Mouse (Mus musculus) T-helper 17 cell (primary cell): Measurements from ENCODE around the gene Fam169b.

Experiments used
- in situ Hi-C, 2 experiments: fragments of 300-600 bp; cut with MboI, MseI; formaldehyde crosslinking; loops; 1 replicate in 1 of 2; 2 replicates in 1 of 2; pipeline ENCODE4 v1.15.1; 2025; ENCODE audit warnings: high pct_unique_total_duplicates in 2 of 2

The Fam169b gene

GRCm38 (mm10) chr7:68273515-68273914 lies at the start of gene Fam169b:
TSS of gene Fam169b (plus strand) at chr7:68273839.
- in situ Hi-C loops = no loop called here

DNA sequence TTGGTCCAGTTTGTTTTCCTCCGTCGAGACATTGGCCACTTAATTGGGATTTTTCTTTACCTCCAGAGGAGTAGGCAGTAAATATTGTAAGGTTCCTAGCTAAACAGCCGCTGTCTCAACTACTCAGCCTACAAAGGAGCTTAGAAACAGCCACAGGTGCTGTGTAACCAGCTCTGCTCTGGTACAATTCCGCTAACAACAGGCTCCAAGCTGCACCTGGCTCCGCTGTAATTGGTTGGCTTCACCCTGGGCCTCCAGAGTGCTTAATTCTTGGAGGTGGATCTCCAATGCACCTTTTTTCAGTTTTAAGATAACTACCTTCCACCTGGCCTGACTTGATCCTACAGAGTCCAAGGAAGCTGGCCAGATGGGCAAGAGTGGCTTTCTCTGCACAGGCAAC lies 49.6 kb upstream of the Fam169b start:
- in situ Hi-C loops = no loop called here

DNA sequence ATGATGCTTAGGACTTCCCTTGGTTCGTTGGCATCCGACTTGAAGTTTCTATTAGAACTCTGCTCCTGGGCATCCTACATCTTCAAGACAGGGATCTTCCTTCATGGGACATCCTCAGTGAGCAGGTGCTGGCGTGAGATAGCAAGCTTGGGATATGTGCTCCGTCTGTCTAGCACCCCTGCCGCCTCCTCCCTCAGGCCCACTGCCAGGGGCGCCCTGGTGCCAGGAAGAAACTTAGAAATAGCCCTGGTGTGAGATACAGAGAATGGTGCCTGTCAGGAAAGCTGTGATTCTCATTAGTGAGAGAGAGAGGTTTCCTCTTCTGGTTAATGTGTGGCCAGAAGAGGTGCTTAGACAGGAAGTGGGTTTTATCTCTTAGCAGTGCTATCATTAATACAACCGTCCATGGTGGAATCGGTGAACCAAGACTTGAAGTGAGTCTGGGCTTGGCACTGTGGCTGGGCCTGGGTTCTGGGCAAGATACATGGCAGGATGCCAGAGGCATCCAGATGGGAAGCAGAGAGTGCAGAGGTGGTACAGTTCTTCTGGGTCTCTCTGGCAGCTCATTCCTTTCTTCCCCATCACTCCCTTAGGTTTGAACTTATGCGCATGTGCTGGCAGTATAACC lies 48.1 kb upstream of the Fam169b start:
- in situ Hi-C loops = no loop called here

DNA sequence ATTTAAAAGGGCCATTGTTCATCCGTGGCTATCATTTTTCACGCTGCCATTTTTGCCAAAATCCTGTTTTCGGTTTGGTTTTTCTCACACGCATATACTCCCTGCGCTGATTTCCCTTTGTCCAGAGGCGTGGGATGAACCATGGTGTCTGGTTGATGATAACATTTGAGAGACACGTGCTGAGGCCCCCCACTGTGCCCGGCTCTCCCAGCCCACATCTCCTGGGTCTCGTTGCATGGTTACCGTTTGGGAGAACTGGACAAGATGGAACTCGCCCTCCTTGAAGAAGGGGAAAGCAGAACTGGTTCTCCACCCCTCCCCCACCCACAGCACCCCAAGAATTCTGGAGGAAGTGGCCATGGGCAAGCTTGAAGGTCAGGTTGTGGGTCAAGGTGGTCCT lies 46.6 kb upstream of the Fam169b start:
- in situ Hi-C loops = no loop called here

- in situ Hi-C loops = no loop called here
These were observed 46.0 kb upstream of the Fam169b start for GRCm38 (mm10) chr7:68227621-68228020.

DNA sequence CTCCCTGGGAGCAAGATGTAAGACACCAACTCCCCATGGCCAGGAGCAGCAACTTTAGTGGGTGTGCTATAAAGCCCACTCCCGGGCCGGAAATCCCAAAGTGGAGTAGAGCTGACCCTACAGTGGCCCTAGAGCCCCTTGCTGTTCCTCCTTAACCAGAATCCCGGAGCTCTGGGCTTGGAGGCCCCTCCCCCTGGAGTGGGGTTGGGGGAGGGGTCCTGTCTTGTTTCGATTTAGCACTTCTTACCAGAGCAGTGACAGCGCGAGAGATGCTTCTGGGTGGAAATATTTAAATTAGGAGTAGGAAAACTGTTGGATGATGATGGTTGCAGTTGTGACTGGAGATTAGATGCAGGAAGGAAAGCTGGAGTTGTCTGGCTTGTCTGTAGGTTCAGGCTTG lies 45.1 kb upstream of the Fam169b start:
- in situ Hi-C loops = no loop called here

GRCm38 (mm10) chr7:68230831-68231230 lies 42.8 kb upstream of the Fam169b start:
- in situ Hi-C loops = no loop called here

GRCm38 (mm10) chr7:68232521-68232920 lies 41.1 kb upstream of the Fam169b start:
- in situ Hi-C loops = no loop called here

- in situ Hi-C loops = no loop called here
These were observed 39.9 kb upstream of the Fam169b start for GRCm38 (mm10) chr7:68233619-68234223.

- in situ Hi-C loops = no loop called here
These were observed 36.8 kb upstream of the Fam169b start for GRCm38 (mm10) chr7:68236817-68237216.

DNA sequence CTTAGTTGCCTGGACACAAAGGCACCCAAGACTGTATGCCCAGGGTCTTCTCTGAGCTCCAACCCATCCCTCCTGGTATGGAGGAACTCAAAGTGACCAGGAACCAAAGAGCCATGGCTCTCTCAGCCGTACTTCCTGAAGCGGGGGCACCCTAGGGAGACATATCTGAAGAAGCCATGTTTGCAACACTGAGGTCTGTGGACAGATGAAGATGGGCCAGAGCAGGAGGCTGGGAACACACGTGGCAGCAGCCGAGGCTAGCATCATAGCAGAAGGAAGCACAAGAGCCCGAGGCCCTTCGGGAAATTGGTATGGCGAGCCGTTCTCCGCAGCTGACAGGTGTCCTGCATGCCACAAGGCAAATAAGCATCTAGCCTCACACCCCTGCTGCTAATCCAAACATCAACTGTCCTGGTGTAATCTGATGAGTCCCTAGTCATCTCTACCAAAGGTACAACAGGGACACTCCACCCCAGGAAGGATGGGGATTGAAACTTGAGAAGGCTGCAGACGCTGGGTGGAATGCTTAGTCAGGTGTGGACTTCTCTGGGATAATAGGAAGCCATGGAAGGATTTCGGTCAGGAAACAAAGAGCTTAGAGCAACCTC lies 34.3 kb upstream of the Fam169b start:
- in situ Hi-C loops = no loop called here

DNA sequence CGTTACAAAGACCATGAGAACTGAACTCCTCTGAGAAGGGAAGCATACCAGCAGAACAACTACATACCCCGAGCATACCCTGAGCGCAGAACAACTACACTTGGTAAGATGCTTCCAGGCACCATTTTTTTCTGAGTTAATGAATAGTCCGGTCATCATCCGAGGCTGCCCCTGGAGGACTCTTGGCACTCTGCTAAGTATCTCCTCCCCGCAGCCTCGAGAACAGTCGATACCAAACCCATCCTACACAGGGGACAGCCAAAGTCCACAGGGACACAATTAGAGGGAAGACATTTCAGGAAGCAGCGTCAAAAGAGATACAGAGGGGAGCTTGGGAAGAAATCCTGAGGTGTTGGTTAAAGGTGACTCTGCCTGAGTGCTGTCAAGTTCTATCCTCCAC lies 32.4 kb upstream of the Fam169b start:
- in situ Hi-C loops = no loop called here

DNA sequence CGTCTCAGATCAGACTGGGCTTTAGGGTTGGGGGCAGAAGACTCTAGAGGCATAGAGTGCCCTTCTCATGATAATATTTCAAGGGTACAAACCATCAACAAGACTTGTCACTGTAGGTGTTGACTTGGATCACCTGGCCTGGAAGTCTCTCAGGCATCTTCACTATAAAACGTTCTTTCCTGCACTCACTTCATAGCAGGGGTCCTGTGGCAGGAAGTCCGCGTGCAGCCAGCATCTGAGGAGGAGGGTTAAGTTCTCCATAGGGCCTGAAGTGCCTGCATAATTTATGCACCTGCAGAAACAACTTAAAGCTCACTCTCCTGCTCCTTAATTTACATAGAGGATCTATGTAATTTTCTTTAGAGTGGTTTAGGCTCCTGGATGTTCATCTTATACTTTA lies 28.0 kb upstream of the Fam169b start:
- in situ Hi-C loops = no loop called here

DNA sequence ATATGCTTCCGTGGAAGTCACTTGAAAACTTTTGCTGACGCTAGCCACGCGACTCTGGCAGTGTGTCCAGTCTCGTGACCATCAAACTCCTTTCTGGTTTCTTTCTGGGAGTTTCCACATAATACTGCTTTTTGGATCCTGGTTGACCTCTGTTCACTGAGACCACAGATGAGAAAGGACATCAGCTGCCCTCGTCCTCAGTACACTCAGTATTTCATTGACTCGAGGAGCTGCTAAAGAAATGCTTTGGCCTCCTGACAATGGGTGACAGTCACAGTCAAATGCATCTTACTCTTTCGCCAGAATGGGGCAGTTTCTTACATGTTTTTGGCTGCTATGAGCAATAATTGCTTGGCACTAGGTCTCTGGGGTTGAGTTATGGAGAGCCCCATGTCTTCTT lies 27.4 kb upstream of the Fam169b start:
- in situ Hi-C loops = no loop called here

GRCm38 (mm10) chr7:68250411-68250810 lies 23.2 kb upstream of the Fam169b start:
- in situ Hi-C loops = no loop called here

DNA sequence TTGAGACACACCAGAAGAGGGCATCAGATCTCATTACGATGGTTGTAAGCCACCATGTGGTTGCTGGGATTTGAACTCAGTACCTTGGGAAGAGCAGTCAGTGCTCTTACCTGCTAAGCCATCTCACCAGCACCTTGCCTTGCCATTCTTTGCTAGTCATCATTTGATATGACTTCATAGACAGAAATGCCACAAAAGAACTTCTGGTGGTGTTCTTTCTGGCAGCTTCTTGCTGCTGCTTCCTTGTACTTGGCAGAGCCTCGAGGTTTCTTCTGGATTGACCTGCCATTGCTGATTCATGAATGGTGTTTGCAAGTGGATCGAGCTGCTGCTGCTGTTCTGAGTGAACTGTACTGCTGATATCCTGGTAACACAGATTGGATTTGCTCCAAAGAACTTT lies 22.7 kb upstream of the Fam169b start:
- in situ Hi-C loops = no loop called here

GRCm38 (mm10) chr7:68257767-68258166 lies 15.9 kb upstream of the Fam169b start:
- in situ Hi-C loops = no loop called here

GRCm38 (mm10) chr7:68258326-68259150 lies 15.1 kb upstream of the Fam169b start:
- in situ Hi-C loops = no loop called here

GRCm38 (mm10) chr7:68259523-68260081 lies 14.0 kb upstream of the Fam169b start:
- in situ Hi-C loops = loop anchor here in 1 of 2 experiments (5.0 kb wide), 1 partner anchor 38 kb away; no protein-coding TSS in a partner anchor

- in situ Hi-C loops = loop anchor here in 1 of 2 experiments (5.0 kb wide), 1 partner anchor 35 kb away; no protein-coding TSS in a partner anchor
These were observed 10.9 kb upstream of the Fam169b start for GRCm38 (mm10) chr7:68262612-68263200.

- in situ Hi-C loops = loop anchor here in 1 of 2 experiments (5.0 kb wide), 1 partner anchor 34 kb away; no protein-coding TSS in a partner anchor
These were observed 10.2 kb upstream of the Fam169b start for GRCm38 (mm10) chr7:68263346-68264027.
